Mouse (Mus musculus) macrophage (primary cell): Measurements from ENCODE around the gene Pias4. TPM values are rescaled to one million over a fixed set of nuclear protein-coding genes. Genes with fewer than 3 reads are reported as not detected.
"Not testable (repeated sequence)": the region's sequence is repeated elsewhere in the genome, so short reads cannot be mapped to it uniquely, and the experiment has no call there.

Experiments used
- H3K27ac ChIP-seq: fragments of 350-480 bp; formaldehyde crosslinking; 2 replicates; pipeline ENCODE4 v1.9.0; 2021
- H3K36me3 ChIP-seq: fragments of 350-480 bp; formaldehyde crosslinking; 2 replicates; pipeline ENCODE4 v1.9.0; 2021; ENCODE audit errors: inconsistent target
- H3K4me3 ChIP-seq: fragments of 350-480 bp; formaldehyde crosslinking; 2 replicates; pipeline ENCODE4 v1.9.0; 2021; ENCODE audit errors: inconsistent target
- H3K79me2 ChIP-seq: fragments of 350-480 bp; formaldehyde crosslinking; 2 replicates; pipeline ENCODE4 v1.9.0; 2021; ENCODE audit errors: inconsistent target
- WGBS: methylation state at CpG from one replicate; pipeline ENCODE4 v1.1.7; 2026; ENCODE audit warnings: inconsistent platforms; ENCODE audit not compliant: missing documents; 5-methylcytosine and 5-hydroxymethylcytosine counted together
- polyA plus RNA-seq: library from polyadenylated mRNA; stranded (reverse); fragments of 250-400 nt; gene quantifications from 3 replicates; pipeline ENCODE4 v1.2.4, GENCODE M21; 2018; ENCODE audit warnings: inconsistent platforms

Pias4 gene
- polyA plus RNA-seq, 1 experiment from 2014 or later: 21.5 TPM

- 10% methylated on average over 52 of the region's 53 CpGs for WGBS
- Histone ChIP-seq H3K36me3 (peaks cover 62% of the 10 kb centered on the region), H3K4me3 (peak within 1 kb of the TSS; percentile 63), H3K27ac (peak within 1 kb of the TSS; percentile 66), H3K79me2 (peaks cover 71% of the 10 kb centered on the region)
Observed at GRCm38 (mm10) chr10:81182336-81183333, 14.9 kb upstream of the Pias4 start, which contains the start of gene Dapk3. Gene Dapk3, plus strand, starts transcription at chr10:81183005.

- H3K4me3 ChIP-seq, H3K27ac ChIP-seq: not testable (repeated sequence)
- WGBS: 91% methylated on average over 8 of the region's 12 CpGs
- H3K36me3 ChIP-seq: peaks cover 55% of the 10 kb centered on the region
- H3K79me2 ChIP-seq: peaks cover 71% of the 10 kb centered on the region
Observed at GRCm38 (mm10) chr10:81181860-81182259, 14.1 kb upstream of the Pias4 start.

- Histone ChIP-seq H3K27ac (no peak overlapping the region), H3K4me3 (no peak overlapping the region), H3K36me3 (peaks cover 54% of the 10 kb centered on the region), H3K79me2 (peaks cover 69% of the 10 kb centered on the region)
- WGBS: 90% methylated on average over 8 of the region's 13 CpGs
Observed at GRCm38 (mm10) chr10:81180946-81181345, 13.2 kb upstream of the Pias4 start.

GRCm38 (mm10) chr10:81179451-81180342 is 12.0 kb upstream of the Pias4 start:
- no peak overlapping the region for H3K27ac ChIP-seq
- peaks cover 49% of the 10 kb centered on the region for H3K36me3 ChIP-seq
- 92% methylated on average over 29 of the region's 32 CpGs for WGBS
- H3K4me3 ChIP-seq: no peak overlapping the region
- peaks cover 58% of the 10 kb centered on the region for H3K79me2 ChIP-seq

GRCm38 (mm10) chr10:81178927-81179326 is 11.2 kb upstream of the Pias4 start:
- Histone ChIP-seq H3K27ac (no peak overlapping the region), H3K36me3 (peaks cover 49% of the 10 kb centered on the region), H3K79me2 (peaks cover 51% of the 10 kb centered on the region), H3K4me3 (no peak overlapping the region)
- WGBS: 93% methylated on average over 10 of the region's 11 CpGs

- peaks cover 49% of the 10 kb centered on the region for H3K36me3 ChIP-seq
- 74% methylated on average over 12 of the region's 14 CpGs for WGBS
- peak overlapping the region; percentile 94 for H3K4me3 ChIP-seq
- peaks cover 45% of the 10 kb centered on the region for H3K79me2 ChIP-seq
- peak overlapping the region; percentile 65 for H3K27ac ChIP-seq
Observed at GRCm38 (mm10) chr10:81177958-81178712, 10.4 kb upstream of the Pias4 start.

GRCm38 (mm10) chr10:81177491-81177925 is 9.8 kb upstream of the Pias4 start:
- H3K27ac ChIP-seq: peak overlapping the region; percentile 65
- 22% methylated on average over 16 of the region's 16 CpGs for WGBS
- peaks cover 49% of the 10 kb centered on the region for H3K36me3 ChIP-seq
- H3K4me3 ChIP-seq: peak overlapping the region; percentile 94
- peaks cover 45% of the 10 kb centered on the region for H3K79me2 ChIP-seq

- WGBS: under 1% methylated on average over 75 of the region's 77 CpGs
- Histone ChIP-seq H3K27ac (peak within 1 kb of the TSS; percentile 65), H3K4me3 (peak within 1 kb of the TSS; percentile 94), H3K36me3 (peaks cover 42% of the 10 kb centered on the region), H3K79me2 (peaks cover 45% of the 10 kb centered on the region)
Observed at GRCm38 (mm10) chr10:81176466-81177271, 8.9 kb upstream of the Pias4 start, which contains the start of gene Eef2. Gene Eef2, plus strand, starts transcription at chr10:81176631.

GRCm38 (mm10) chr10:81175936-81176465 is 8.3 kb upstream of the Pias4 start:
- H3K79me2 ChIP-seq: peaks cover 45% of the 10 kb centered on the region
- 23% methylated on average over 12 of the region's 13 CpGs for WGBS
- peaks cover 35% of the 10 kb centered on the region for H3K36me3 ChIP-seq
- peak overlapping the region; percentile 6; the same call in 1 of the 2 replicates for H3K4me3 ChIP-seq
- H3K27ac ChIP-seq: peak overlapping the region; percentile 31; the same call in 1 of the 2 replicates

- Histone ChIP-seq H3K79me2 (peaks cover 39% of the 10 kb centered on the region), H3K36me3 (peaks cover 28% of the 10 kb centered on the region), H3K27ac (peak overlapping the region; percentile 33)
- H3K4me3 ChIP-seq: not testable (repeated sequence)
- 0% methylated on average over 1 of the region's 4 CpGs for WGBS
Observed at GRCm38 (mm10) chr10:81175345-81175701, 7.6 kb upstream of the Pias4 start.

GRCm38 (mm10) chr10:81174617-81175344 is 7.1 kb upstream of the Pias4 start:
- Histone ChIP-seq H3K79me2 (peaks cover 33% of the 10 kb centered on the region), H3K27ac (peak overlapping the region; percentile 33), H3K36me3 (peaks cover 23% of the 10 kb centered on the region), H3K4me3 (no peak overlapping the region)
- WGBS: 17% methylated on average over 29 of the region's 29 CpGs

- Histone ChIP-seq H3K4me3 (no peak overlapping the region), H3K27ac (peak overlapping the region; percentile 57)
Observed at GRCm38 (mm10) chr10:81173132-81173531, 5.4 kb upstream of the Pias4 start.

More at GRCm38 (mm10) chr10:81173132-81173531, 5.4 kb upstream of the Pias4 start:
- 3% methylated on average over 21 of the region's 21 CpGs for WGBS
- Histone ChIP-seq H3K36me3 (peaks cover 6% of the 10 kb centered on the region; the same call in 1 of the 2 replicates), H3K79me2 (peaks cover 17% of the 10 kb centered on the region)
